Mouse (Mus musculus) liver, postnatal 0 days (tissue): ENCODE measurements at regions not wholly inside any gene's neighbourhood (a gene's known extent, or its start where the extent isn't known, plus 50 kb on each side); places are given as distances from the start of the nearest gene placed in this dataset.

Source experiments
- ATAC-seq: fragments of 200-750 bp; cut with Nextera tagmentation; 2 replicates; pipeline ENCODE4 v1.8.0; 2017; ENCODE audit warnings: mild to moderate bottlenecking, moderate library complexity
- DNase-seq: peaks from one replicate; pipeline ENCODE4 v3.0.0-alpha.2; 2016
- H3K27ac ChIP-seq: fragments of 300-500 bp; sonication (generic); 2 replicates; pipeline ENCODE4 v1.5.1; 2014; ENCODE audit warnings: antibody characterized with exemption, moderate library complexity, mild to moderate bottlenecking, low read depth
- H3K27me3 ChIP-seq: fragments of 300-500 bp; sonication (generic); 2 replicates; pipeline ENCODE4 v1.6.1; 2014; ENCODE audit warnings: low read length, control low read depth, mixed read lengths; ENCODE audit not compliant: insufficient read depth
- H3K36me3 ChIP-seq: fragments of 300-500 bp; sonication (generic); replicated peaks from 2 replicates; pipeline ENCODE4 v1.6.1; 2014; ENCODE audit warnings: mild to moderate bottlenecking, control low read depth, low read length, moderate library complexity, mixed read lengths; ENCODE audit not compliant: insufficient read depth
- H3K4me1 ChIP-seq: fragments of 300-500 bp; sonication (generic); 2 replicates; pipeline ENCODE4 v1.6.1; 2014; ENCODE audit warnings: antibody characterized with exemption, mild to moderate bottlenecking, control low read depth; ENCODE audit not compliant: insufficient read depth
- H3K4me2 ChIP-seq: fragments of 300-500 bp; sonication (generic); 2 replicates; pipeline ENCODE4 v1.6.1; 2014; ENCODE audit warnings: low read depth, mild to moderate bottlenecking, low read length, moderate library complexity, mixed read lengths
- H3K4me3 ChIP-seq: fragments of 300-500 bp; sonication (generic); 2 replicates; pipeline ENCODE4 v1.5.1; 2014; ENCODE audit warnings: low read depth, low read length
- H3K9ac ChIP-seq: fragments of 300-500 bp; sonication (generic); replicated peaks from 2 replicates; pipeline ENCODE4 v1.6.1; 2014; ENCODE audit warnings: mild to moderate bottlenecking, moderate library complexity
- H3K9me3 ChIP-seq: fragments of 300-500 bp; sonication (generic); 2 replicates; pipeline ENCODE4 v1.6.1; 2016; ENCODE audit warnings: mild to moderate bottlenecking, control low read depth, low read length, mixed read lengths
- CTCF ChIP-seq: sonication (generic); IDR thresholded peaks from 2 replicates; pipeline ENCODE4 v1.5.1; 2016; ENCODE audit warnings: antibody characterized with exemption, low read depth
- EP300 ChIP-seq: IDR thresholded peaks from 2 replicates; pipeline ENCODE4 v1.6.1; 2016; ENCODE audit warnings: antibody characterized with exemption, low read depth, mild to moderate bottlenecking
- WGBS: fragments of 180-500 bp; shearing (Covaris S2); extraction: QIAGEN DNeasy Blood & Tissue Kit; methylation state at CpG from one replicate; pipeline ENCODE4 v1.1.7; 2014; ENCODE audit not compliant: insufficient replicate concordance; 5-methylcytosine and 5-hydroxymethylcytosine counted together

GRCm38 (mm10) chr7:39750448-39750847, 232.9 kb downstream of the Zfp619 start:
- Histone ChIP-seq H3K4me2 (no peak overlapping the region), H3K4me1 (no peaks in the 10 kb centered on the region), H3K27me3 (no peaks in the 10 kb centered on the region), H3K27ac (no peak overlapping the region), H3K9ac (no peak overlapping the region), H3K4me3 (no peak overlapping the region), H3K36me3 (no peaks in the 10 kb centered on the region), H3K9me3 (no peaks in the 10 kb centered on the region)
- TF ChIP-seq CTCF (no peak), EP300 (no peak)
- no peak for ATAC-seq
- no peak for DNase-seq
- 75% methylated on average over 7 of the region's 7 CpGs for WGBS

GRCm38 (mm10) chr7:39764366-39764765, 246.8 kb downstream of the Zfp619 start:
- no peak overlapping the region for H3K4me2 ChIP-seq
- 74% methylated on average over 2 of the region's 2 CpGs for WGBS
- no peaks in the 10 kb centered on the region for H3K9me3 ChIP-seq
- no peak overlapping the region for H3K4me3 ChIP-seq
- H3K27me3 ChIP-seq = no peaks in the 10 kb centered on the region
- no peak for DNase-seq
- H3K9ac ChIP-seq = no peak overlapping the region
- H3K36me3 ChIP-seq = no peaks in the 10 kb centered on the region
- H3K27ac ChIP-seq = no peak overlapping the region
- no peaks in the 10 kb centered on the region for H3K4me1 ChIP-seq
- no peak for TF ChIP-seq EP300
- TF ChIP-seq CTCF = no peak
- no peak for ATAC-seq

GRCm38 (mm10) chr7:39765094-39765493, 247.5 kb downstream of the Zfp619 start:
- 59% methylated on average over 5 of the region's 5 CpGs for WGBS
- no peak for ATAC-seq
- Histone ChIP-seq H3K4me2 (no peak overlapping the region), H3K4me3 (no peak overlapping the region), H3K4me1 (no peaks in the 10 kb centered on the region), H3K36me3 (no peaks in the 10 kb centered on the region), H3K9me3 (no peaks in the 10 kb centered on the region), H3K9ac (no peak overlapping the region), H3K27ac (no peak overlapping the region), H3K27me3 (no peaks in the 10 kb centered on the region)
- no peak for TF ChIP-seq CTCF
- no peak for TF ChIP-seq EP300
- no peak for DNase-seq

GRCm38 (mm10) chr7:39773291-39773690, 255.7 kb downstream of the Zfp619 start:
- 86% methylated on average over 6 of the region's 6 CpGs for WGBS
- Histone ChIP-seq H3K27ac (no peak overlapping the region), H3K27me3 (no peaks in the 10 kb centered on the region), H3K4me3 (no peak overlapping the region), H3K4me2 (no peak overlapping the region), H3K36me3 (no peaks in the 10 kb centered on the region), H3K9ac (no peak overlapping the region), H3K9me3 (no peaks in the 10 kb centered on the region; the same call in 1 of the 2 replicates), H3K4me1 (no peaks in the 10 kb centered on the region)
- ATAC-seq (no peak), DNase-seq (no peak)
- no peak for TF ChIP-seq EP300
- no peak for TF ChIP-seq CTCF

GRCm38 (mm10) chr7:39789321-39789720, 271.8 kb downstream of the Zfp619 start:
- Histone ChIP-seq H3K27me3 (no peaks in the 10 kb centered on the region), H3K4me1 (no peaks in the 10 kb centered on the region), H3K9ac (no peak overlapping the region), H3K9me3 (no peaks in the 10 kb centered on the region), H3K27ac (no peak overlapping the region), H3K4me3 (no peak overlapping the region), H3K36me3 (no peaks in the 10 kb centered on the region), H3K4me2 (no peak overlapping the region)
- DNase-seq = no peak
- WGBS = 61% methylated on average over 4 of the region's 4 CpGs
- no peak for ATAC-seq
- TF ChIP-seq EP300 = no peak
- TF ChIP-seq CTCF = no peak

- ATAC-seq (no peak), DNase-seq (no peak)
- TF ChIP-seq EP300 (no peak), CTCF (no peak)
- H3K9me3 ChIP-seq = no peaks in the 10 kb centered on the region
- no peak overlapping the region for H3K27ac ChIP-seq
- H3K27me3 ChIP-seq = no peaks in the 10 kb centered on the region
- 70% methylated on average over 4 of the region's 4 CpGs for WGBS
- no peak overlapping the region for H3K4me2 ChIP-seq
- H3K36me3 ChIP-seq = no peaks in the 10 kb centered on the region
- H3K9ac ChIP-seq = no peak overlapping the region
- H3K4me1 ChIP-seq = no peaks in the 10 kb centered on the region
- H3K4me3 ChIP-seq = no peak overlapping the region
Observed at GRCm38 (mm10) chr7:39789880-39790279, 272.3 kb downstream of the Zfp619 start.

- Histone ChIP-seq H3K4me3 (no peak overlapping the region), H3K4me2 (no peak overlapping the region), H3K36me3 (no peaks in the 10 kb centered on the region), H3K27me3 (no peaks in the 10 kb centered on the region), H3K9me3 (no peaks in the 10 kb centered on the region), H3K27ac (no peak overlapping the region), H3K9ac (no peak overlapping the region), H3K4me1 (no peaks in the 10 kb centered on the region)
- TF ChIP-seq EP300 (no peak), CTCF (no peak)
- DNase-seq (no peak), ATAC-seq (no peak)
- 77% methylated on average over 3 of the region's 3 CpGs for WGBS
Observed at GRCm38 (mm10) chr7:39794751-39795150, 277.2 kb downstream of the Zfp619 start.
